Mouse (Mus musculus) midbrain, embryonic 14.5 days (tissue): ENCODE data around the gene Scn3b. TPM values are rescaled to one million over a fixed set of nuclear protein-coding genes. Genes with fewer than 3 reads are reported as not detected.

ENCODE experiments used
- ATAC-seq: fragments of 200-750 bp; cut with Nextera tagmentation; 2 replicates; pipeline ENCODE4 v1.8.0; 2017; ENCODE audit warnings: moderate number of reproducible peaks, moderate library complexity; ENCODE audit not compliant: low FRiP score, low TSS enrichment
- DNase-seq: peaks from one replicate; pipeline ENCODE4 v3.0.0-alpha.2; 2015
- H3K27ac ChIP-seq: fragments of 300-500 bp; sonication (generic); replicated peaks from 2 replicates; pipeline ENCODE4 v1.5.1; 2014; ENCODE audit warnings: mild to moderate bottlenecking, low read depth, low read length, moderate library complexity
- H3K27me3 ChIP-seq: fragments of 300-500 bp; sonication (generic); 2 replicates; pipeline ENCODE4 v1.6.1; 2014; ENCODE audit warnings: low read length, control low read depth, mixed read lengths; ENCODE audit not compliant: control insufficient read depth, insufficient read depth
- H3K36me3 ChIP-seq: fragments of 300-500 bp; sonication (generic); 2 replicates; pipeline ENCODE4 v1.6.1; 2014; ENCODE audit warnings: low read length, control low read depth; ENCODE audit not compliant: control insufficient read depth, insufficient read depth
- H3K4me1 ChIP-seq: fragments of 300-500 bp; sonication (generic); 2 replicates; pipeline ENCODE4 v1.6.1; 2014; ENCODE audit warnings: mild to moderate bottlenecking, antibody characterized with exemption, low read length, control low read depth; ENCODE audit not compliant: control insufficient read depth, insufficient read depth
- H3K4me2 ChIP-seq: fragments of 300-500 bp; sonication (generic); 2 replicates; pipeline ENCODE4 v1.6.1; 2014; ENCODE audit warnings: mild to moderate bottlenecking, low read length, moderate library complexity
- H3K4me3 ChIP-seq: fragments of 300-500 bp; sonication (generic); replicated peaks from 2 replicates; pipeline ENCODE4 v1.5.1; 2014; ENCODE audit warnings: low read depth, low read length
- H3K9ac ChIP-seq: fragments of 300-500 bp; sonication (generic); replicated peaks from 2 replicates; pipeline ENCODE4 v1.6.1; 2014; ENCODE audit warnings: mild to moderate bottlenecking, low read length, moderate library complexity
- H3K9me3 ChIP-seq: fragments of 300-500 bp; sonication (generic); 2 replicates; pipeline ENCODE4 v1.6.1; 2016; ENCODE audit warnings: low read length, control low read depth, mixed read lengths; ENCODE audit not compliant: control insufficient read depth
- WGBS: fragments of 180-500 bp; shearing (Covaris S2); extraction: QIAGEN DNeasy Blood & Tissue Kit; methylation state at CpG from one replicate; pipeline ENCODE4 v1.1.7; 2014; 5-methylcytosine and 5-hydroxymethylcytosine counted together
- polyA plus RNA-seq: library from polyadenylated mRNA; unstranded; fragments of >200 nt; fragmentation: Nextera tagmentation; extraction: Ambion mirVana; gene quantifications from 2 replicates; pipeline ENCODE4 v1.2.1, GENCODE M21; 2014

Scn3b gene
- polyA plus RNA-seq, 1 experiment from 2014 or later = 154 TPM

DNA sequence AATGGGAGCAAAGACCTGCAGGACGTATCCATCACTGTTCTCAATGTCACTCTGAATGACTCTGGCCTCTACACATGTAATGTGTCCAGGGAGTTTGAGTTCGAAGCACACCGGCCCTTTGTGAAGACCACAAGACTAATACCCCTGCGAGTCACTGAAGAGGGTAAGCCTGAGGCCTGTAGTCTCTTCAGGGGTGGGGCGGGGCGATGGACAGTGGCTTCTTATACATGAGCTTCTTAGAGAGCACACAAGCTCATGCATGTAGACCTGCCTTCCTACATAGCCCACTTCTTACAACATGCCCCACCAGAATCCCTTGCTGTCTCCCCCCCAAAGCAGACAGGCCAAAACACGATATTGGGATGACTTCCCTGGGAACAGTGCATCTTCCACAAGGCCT lies 10.4 kb downstream of the Scn3b start:
- no peaks in the 10 kb centered on the region for H3K9me3 ChIP-seq
- H3K4me3 ChIP-seq = no peak overlapping the region
- H3K27ac ChIP-seq = no peak overlapping the region
- H3K36me3 ChIP-seq = peaks cover 56% of the 10 kb centered on the region
- no peak for DNase-seq
- no peak overlapping the region for H3K4me2 ChIP-seq
- no peaks in the 10 kb centered on the region for H3K4me1 ChIP-seq
- no peaks in the 10 kb centered on the region for H3K27me3 ChIP-seq
- 95% methylated on average over 7 of the region's 7 CpGs for WGBS
- no peak overlapping the region for H3K9ac ChIP-seq
- no peak for ATAC-seq

DNA sequence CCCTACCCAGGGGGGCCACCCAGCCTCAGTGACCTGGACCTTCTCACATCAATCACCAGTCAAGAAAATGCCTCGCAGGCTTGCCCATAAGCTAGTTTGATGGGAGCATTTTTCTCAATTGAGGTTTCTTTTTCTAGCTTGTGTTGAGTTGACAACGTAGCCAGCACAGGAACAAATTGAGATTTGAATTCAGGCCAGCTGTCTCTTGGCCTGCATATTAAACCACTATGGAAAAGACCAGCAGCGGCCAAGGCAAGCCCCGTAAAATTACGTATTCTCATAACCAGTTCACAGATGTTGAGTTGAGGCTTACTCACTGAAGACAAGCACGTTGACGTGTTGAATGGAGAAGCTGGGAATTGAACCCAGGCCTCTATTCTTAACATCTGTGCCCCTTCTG lies 14.0 kb downstream of the Scn3b start:
- H3K9me3 ChIP-seq = no peaks in the 10 kb centered on the region
- no peak for DNase-seq
- no peaks in the 10 kb centered on the region for H3K4me1 ChIP-seq
- H3K9ac ChIP-seq = no peak overlapping the region
- H3K36me3 ChIP-seq = peaks cover 59% of the 10 kb centered on the region
- no peaks in the 10 kb centered on the region for H3K27me3 ChIP-seq
- WGBS = 90% methylated on average over 7 of the region's 7 CpGs
- no peak for ATAC-seq
- H3K4me2 ChIP-seq = no peak overlapping the region
- H3K4me3 ChIP-seq = no peak overlapping the region
- no peak overlapping the region for H3K27ac ChIP-seq

DNA sequence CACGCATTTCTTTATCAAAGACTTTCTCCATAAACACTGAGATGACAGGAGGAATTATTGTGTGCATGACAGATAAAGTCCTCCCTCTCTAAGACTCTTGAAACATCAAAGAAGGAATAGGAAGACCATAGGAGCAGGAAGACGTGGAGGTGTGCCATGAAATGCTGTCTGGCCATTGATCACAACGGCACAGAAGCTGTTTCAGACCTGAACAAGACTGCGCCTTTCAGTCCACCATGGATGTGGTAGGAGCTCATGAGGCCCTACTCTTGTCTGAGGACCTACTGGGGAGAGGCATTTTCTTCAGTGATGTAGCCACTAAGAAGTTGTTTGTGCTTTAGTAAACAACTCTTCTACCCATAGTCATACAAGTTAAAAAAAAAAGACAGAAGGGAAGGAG lies 23.5 kb downstream of the Scn3b start:
- DNase-seq (no peak), ATAC-seq (no peak)
- no peaks in the 10 kb centered on the region for H3K4me1 ChIP-seq
- WGBS = 91% methylated on average over 4 of the region's 4 CpGs
- H3K4me2 ChIP-seq = no peak overlapping the region
- H3K9ac ChIP-seq = no peak overlapping the region
- peaks cover 51% of the 10 kb centered on the region for H3K36me3 ChIP-seq
- no peaks in the 10 kb centered on the region for H3K9me3 ChIP-seq
- H3K4me3 ChIP-seq = no peak overlapping the region
- H3K27ac ChIP-seq = no peak overlapping the region
- no peaks in the 10 kb centered on the region for H3K27me3 ChIP-seq

DNA sequence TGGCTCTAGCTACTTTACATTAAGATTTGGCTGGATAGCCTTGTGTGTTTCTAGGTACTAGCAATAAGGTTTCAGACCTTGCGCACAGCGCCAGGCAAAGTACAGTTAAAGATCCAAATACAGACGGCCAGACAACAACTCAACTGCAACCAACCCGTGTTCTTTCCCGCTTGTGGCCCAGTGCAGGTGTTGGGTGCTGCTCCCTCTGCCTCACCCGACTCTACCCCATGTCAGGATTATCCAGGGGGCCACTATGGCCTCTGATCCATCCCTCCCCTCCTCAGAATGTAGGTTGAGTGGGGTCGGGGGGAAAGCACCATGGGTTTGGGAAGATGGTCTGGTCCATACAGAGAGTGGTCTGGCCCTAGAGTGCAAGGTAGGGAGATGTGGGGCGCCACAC lies 24.3 kb downstream of the Scn3b start:
- Histone ChIP-seq H3K36me3 (peaks cover 57% of the 10 kb centered on the region), H3K9ac (no peak overlapping the region), H3K4me1 (no peaks in the 10 kb centered on the region), H3K27ac (no peak overlapping the region), H3K4me3 (no peak overlapping the region), H3K9me3 (no peaks in the 10 kb centered on the region), H3K27me3 (no peaks in the 10 kb centered on the region), H3K4me2 (no peak overlapping the region)
- no peak for DNase-seq
- no peak for ATAC-seq
- 92% methylated on average over 8 of the region's 8 CpGs for WGBS

DNA sequence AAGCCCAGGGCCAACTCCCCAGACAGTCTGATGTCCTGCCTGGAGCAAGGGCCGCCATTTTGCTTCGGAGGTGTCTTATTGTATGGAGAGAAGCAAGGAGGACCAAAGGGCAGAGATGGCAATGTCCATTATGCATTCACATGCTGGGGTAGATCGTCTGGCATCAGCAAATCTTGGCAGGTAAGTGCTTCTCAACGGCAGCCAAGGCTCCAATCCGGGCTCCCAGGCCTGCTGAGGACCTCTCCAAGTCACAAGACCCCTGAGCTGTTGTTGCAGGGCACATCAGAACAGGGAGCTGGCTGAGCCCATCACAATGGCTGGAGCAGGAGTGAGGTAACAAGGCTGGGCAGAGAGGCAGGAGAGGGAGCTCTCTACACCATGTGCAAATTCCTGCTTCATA lies 24.7 kb downstream of the Scn3b start:
- Histone ChIP-seq H3K4me1 (no peaks in the 10 kb centered on the region), H3K9ac (no peak overlapping the region), H3K9me3 (no peaks in the 10 kb centered on the region), H3K27ac (no peak overlapping the region), H3K4me2 (no peak overlapping the region), H3K27me3 (no peaks in the 10 kb centered on the region), H3K4me3 (no peak overlapping the region), H3K36me3 (peaks cover 56% of the 10 kb centered on the region)
- WGBS = 93% methylated on average over 5 of the region's 5 CpGs
- no peak for ATAC-seq
- DNase-seq = no peak

DNA sequence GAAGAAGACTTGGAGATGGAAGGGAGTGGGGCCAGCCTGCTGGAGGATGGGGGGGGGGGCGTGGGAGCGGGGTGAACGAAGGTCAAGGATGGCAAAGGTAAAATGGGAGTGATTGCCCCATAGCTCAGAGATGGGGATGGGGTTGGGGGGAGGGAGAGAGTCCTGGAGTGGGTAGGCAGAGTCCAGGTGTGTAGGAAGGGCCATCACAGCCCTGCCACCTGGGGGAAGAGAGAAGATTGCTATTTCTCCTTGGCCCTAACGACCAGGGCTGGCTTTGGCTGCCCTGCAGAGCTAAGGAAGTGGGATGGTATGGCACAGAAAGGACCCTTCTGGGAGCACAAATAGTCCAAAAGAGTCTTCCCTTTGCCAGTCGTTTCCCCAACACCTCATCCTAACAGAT lies 25.2 kb downstream of the Scn3b start:
- H3K4me3 ChIP-seq = no peak overlapping the region
- no peaks in the 10 kb centered on the region for H3K9me3 ChIP-seq
- 87% methylated on average over 5 of the region's 5 CpGs for WGBS
- peaks cover 57% of the 10 kb centered on the region for H3K36me3 ChIP-seq
- ATAC-seq (no peak; the same call in 1 of the 2 replicates), DNase-seq (no peak)
- H3K27ac ChIP-seq = no peak overlapping the region
- H3K9ac ChIP-seq = no peak overlapping the region
- H3K4me1 ChIP-seq = no peaks in the 10 kb centered on the region
- no peak overlapping the region for H3K4me2 ChIP-seq
- H3K27me3 ChIP-seq = no peaks in the 10 kb centered on the region

DNA sequence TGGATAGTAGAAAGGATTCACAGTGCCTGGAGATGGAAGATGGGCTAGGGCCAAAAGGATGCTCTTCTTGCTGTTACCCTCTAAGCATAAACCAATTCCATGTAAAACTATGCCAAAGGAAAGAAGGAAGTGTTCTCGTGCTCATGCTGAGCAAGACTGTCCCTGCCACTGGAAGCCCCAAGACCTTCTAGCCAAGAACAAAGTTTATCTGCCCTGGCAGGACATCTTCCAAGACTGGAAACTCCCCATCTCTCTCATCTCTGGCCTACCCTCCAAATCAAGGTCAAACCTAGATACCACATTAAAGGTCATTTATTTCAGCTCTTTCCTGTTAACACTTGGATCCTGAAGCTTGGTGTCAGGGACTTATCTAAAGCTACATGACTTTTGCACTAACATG lies 25.8 kb downstream of the Scn3b start:
- Histone ChIP-seq H3K9ac (no peak overlapping the region), H3K4me3 (no peak overlapping the region), H3K4me1 (no peaks in the 10 kb centered on the region), H3K4me2 (no peak overlapping the region), H3K27me3 (no peaks in the 10 kb centered on the region), H3K9me3 (no peaks in the 10 kb centered on the region), H3K36me3 (peaks cover 58% of the 10 kb centered on the region), H3K27ac (no peak overlapping the region)
- DNase-seq = no peak
- no peak for ATAC-seq
- WGBS = 88% methylated on average over 1 of the region's 1 CpGs

DNA sequence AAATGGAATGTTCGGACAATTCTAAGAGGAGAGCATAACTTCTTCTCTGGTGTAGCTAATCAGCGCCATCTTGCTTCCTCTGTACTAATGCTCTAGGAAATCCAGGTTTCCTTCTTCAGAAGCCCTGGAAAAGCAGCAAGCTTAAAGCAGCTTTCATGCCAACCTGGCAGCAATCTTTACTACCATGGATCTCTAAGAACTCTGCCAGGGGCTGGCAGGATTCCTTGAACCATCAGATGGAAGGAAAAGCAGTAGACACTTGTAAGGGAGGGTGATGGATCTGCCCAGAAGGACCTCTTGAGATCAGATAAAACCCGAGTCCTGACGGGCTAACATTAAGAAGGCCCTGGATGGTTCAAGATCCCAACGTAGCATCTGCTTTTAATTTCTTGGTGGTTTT lies 27.2 kb downstream of the Scn3b start:
- 95% methylated on average over 5 of the region's 5 CpGs for WGBS
- peaks cover 49% of the 10 kb centered on the region for H3K36me3 ChIP-seq
- H3K4me1 ChIP-seq = no peaks in the 10 kb centered on the region
- no peak overlapping the region for H3K4me3 ChIP-seq
- no peaks in the 10 kb centered on the region for H3K27me3 ChIP-seq
- ATAC-seq (no peak), DNase-seq (no peak)
- H3K27ac ChIP-seq = no peak overlapping the region
- no peaks in the 10 kb centered on the region for H3K9me3 ChIP-seq
- H3K4me2 ChIP-seq = no peak overlapping the region
- no peak overlapping the region for H3K9ac ChIP-seq

DNA sequence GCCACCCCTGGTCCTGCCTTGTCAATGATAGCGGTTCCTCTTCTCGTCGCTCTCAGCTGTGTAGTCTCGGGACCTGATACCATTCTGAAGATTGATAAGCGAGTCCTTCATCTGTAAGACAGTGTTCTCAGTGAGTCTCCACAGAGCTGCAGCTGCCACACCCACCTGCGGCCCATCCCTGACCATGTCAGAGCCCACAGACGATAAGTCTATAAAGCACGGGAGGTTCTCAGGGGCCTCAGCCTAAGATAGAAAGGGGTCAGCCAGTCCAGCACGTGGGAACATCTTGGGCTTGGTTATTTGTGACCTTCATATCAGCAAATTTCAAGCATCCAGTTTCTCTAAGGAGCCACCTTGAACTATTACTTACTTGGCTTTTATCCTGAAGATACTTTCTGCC lies 29.0 kb downstream of the Scn3b start:
- WGBS = 95% methylated on average over 9 of the region's 9 CpGs
- ATAC-seq = no peak
- peaks cover 59% of the 10 kb centered on the region for H3K36me3 ChIP-seq

More for the DNA sequence above, 29.0 kb downstream of the Scn3b start:
- no peak overlapping the region for H3K27ac ChIP-seq
- H3K9ac ChIP-seq = no peak overlapping the region
- no peaks in the 10 kb centered on the region for H3K4me1 ChIP-seq
- H3K9me3 ChIP-seq = no peaks in the 10 kb centered on the region
- H3K4me2 ChIP-seq = no peak overlapping the region
- H3K4me3 ChIP-seq = no peak overlapping the region
- no peak for DNase-seq
- no peaks in the 10 kb centered on the region for H3K27me3 ChIP-seq
